Mouse (Mus musculus) C2C12 (cell line): ENCODE results near the gene Actr1b. TPM values are rescaled to one million over a fixed set of nuclear protein-coding genes. Genes with fewer than 3 reads are reported as not detected.

Experiments used
- H3K27me3 ChIP-seq: one replicate; pipeline ENCODE4 v1.6.1; 2011; ENCODE audit not compliant: control insufficient read depth, insufficient read depth, insufficient read length
- H3K36me3 ChIP-seq: one replicate; pipeline ENCODE4 v1.6.1; 2011; ENCODE audit not compliant: control insufficient read depth, insufficient read depth
- H3K4me3 ChIP-seq: one replicate; pipeline ENCODE4 v1.5.1; 2011; ENCODE audit warnings: mild to moderate bottlenecking, control low read depth; ENCODE audit not compliant: poor library complexity, insufficient read depth, severe bottlenecking
- H3K79me2 ChIP-seq: one replicate; pipeline ENCODE4 v1.6.1; 2011; ENCODE audit not compliant: control insufficient read depth, insufficient read depth
- H3K79me3 ChIP-seq: one replicate; pipeline ENCODE4 v1.6.1; 2011; ENCODE audit warnings: low read depth, control low read depth
- H3ac ChIP-seq: one replicate; pipeline ENCODE3; 2011; ENCODE audit warnings: low read depth; ENCODE audit not compliant: control insufficient read depth, insufficient read length
- CEBPB ChIP-seq: IDR thresholded peaks from one replicate; pipeline ENCODE4 v1.6.1; 2011; ENCODE audit warnings: low read depth, mild to moderate bottlenecking, control low read depth, moderate library complexity
- CTCF ChIP-seq: IDR thresholded peaks from one replicate; pipeline ENCODE4 v1.5.1; 2011; ENCODE audit not compliant: control insufficient read depth, insufficient read depth, insufficient read length
- FOSL1 ChIP-seq: IDR thresholded peaks from one replicate; pipeline ENCODE4 v1.8.0; 2011; ENCODE audit warnings: mild to moderate bottlenecking, low read length; ENCODE audit not compliant: poor library complexity, insufficient read depth, severe bottlenecking
- MAX ChIP-seq: IDR thresholded peaks from one replicate; pipeline ENCODE4 v1.6.1; 2011; ENCODE audit warnings: mild to moderate bottlenecking, control low read depth
- MYOD1 ChIP-seq: IDR thresholded peaks from one replicate; pipeline ENCODE4 v1.6.1; 2011; ENCODE audit warnings: low read depth; ENCODE audit not compliant: control insufficient read depth, insufficient read length
- MYOG ChIP-seq: IDR thresholded peaks from one replicate; pipeline ENCODE4 v1.6.1; 2011; ENCODE audit not compliant: control insufficient read depth, insufficient read length; ENCODE audit errors: extremely low read depth
- USF1 ChIP-seq: IDR thresholded peaks from one replicate; pipeline ENCODE4 v1.6.1; 2011; ENCODE audit warnings: low read depth, mild to moderate bottlenecking, control low read depth, moderate library complexity
- polyA plus RNA-seq: library from polyadenylated mRNA; unstranded; fragments of >200 nt; fragmentation: generic; extraction: Trizol; gene quantifications from one replicate; pipeline ENCODE4 v1.2.1, GENCODE M21; 2012; ENCODE audit warnings: missing spikeins

Gene Actr1b
- polyA plus RNA-seq, 1 experiment = 106 TPM

GRCm38 (mm10) chr1:36753932-36754675 lies 39.9 kb upstream of the Actr1b start:
- no peaks in the 10 kb centered on the region for H3K79me2 ChIP-seq
- no peak for TF ChIP-seq FOSL1
- no peak for TF ChIP-seq MAX
- TF ChIP-seq CEBPB = no peak
- TF ChIP-seq MYOD1 = no peak
- no peak for TF ChIP-seq USF1
- no peak for TF ChIP-seq MYOG
- no peak for TF ChIP-seq CTCF
- no peak overlapping the region for H3ac ChIP-seq
- no peak overlapping the region for H3K4me3 ChIP-seq
- H3K79me3 ChIP-seq = no peaks in the 10 kb centered on the region
- no peaks in the 10 kb centered on the region for H3K36me3 ChIP-seq
- H3K27me3 ChIP-seq = peaks cover 10% of the 10 kb centered on the region

GRCm38 (mm10) chr1:36746452-36746851 lies 32.2 kb upstream of the Actr1b start:
- Histone ChIP-seq H3K36me3 (no peaks in the 10 kb centered on the region), H3K27me3 (no peaks in the 10 kb centered on the region), H3ac (no peak overlapping the region), H3K79me3 (no peaks in the 10 kb centered on the region), H3K79me2 (no peaks in the 10 kb centered on the region), H3K4me3 (no peak overlapping the region)
- no peak for TF ChIP-seq CTCF
- no peak for TF ChIP-seq USF1
- TF ChIP-seq FOSL1 = no peak
- no peak for TF ChIP-seq CEBPB
- TF ChIP-seq MYOD1 = no peak
- TF ChIP-seq MYOG = no peak
- TF ChIP-seq MAX = no peak

GRCm38 (mm10) chr1:36745661-36746060 lies 31.4 kb upstream of the Actr1b start:
- H3K27me3 ChIP-seq = peaks cover 3% of the 10 kb centered on the region
- TF ChIP-seq CEBPB (no peak), MYOD1 (no peak), MAX (no peak), CTCF (no peak), USF1 (no peak), FOSL1 (no peak), MYOG (no peak)
- no peaks in the 10 kb centered on the region for H3K79me3 ChIP-seq
- H3K4me3 ChIP-seq = no peak overlapping the region
- no peaks in the 10 kb centered on the region for H3K79me2 ChIP-seq
- no peaks in the 10 kb centered on the region for H3K36me3 ChIP-seq
- no peak overlapping the region for H3ac ChIP-seq

GRCm38 (mm10) chr1:36744268-36744944 lies 30.2 kb upstream of the Actr1b start:
- TF ChIP-seq USF1 = no peak
- TF ChIP-seq MYOG = no peak
- no peak for TF ChIP-seq CTCF
- TF ChIP-seq FOSL1 = no peak
- TF ChIP-seq MAX = no peak
- no peak for TF ChIP-seq MYOD1
- no peak for TF ChIP-seq CEBPB
- Histone ChIP-seq H3K79me3 (no peaks in the 10 kb centered on the region), H3K79me2 (no peaks in the 10 kb centered on the region), H3ac (no peak overlapping the region), H3K27me3 (peaks cover 5% of the 10 kb centered on the region), H3K4me3 (no peak overlapping the region), H3K36me3 (no peaks in the 10 kb centered on the region)

- TF ChIP-seq MYOG (no peak), USF1 (no peak), CEBPB (no peak), FOSL1 (no peak), MYOD1 (no peak), CTCF (no peak), MAX (no peak)
- no peaks in the 10 kb centered on the region for H3K36me3 ChIP-seq
- no peaks in the 10 kb centered on the region for H3K79me3 ChIP-seq
- no peaks in the 10 kb centered on the region for H3K79me2 ChIP-seq
- H3K27me3 ChIP-seq = peaks cover 5% of the 10 kb centered on the region
- no peak overlapping the region for H3ac ChIP-seq
- H3K4me3 ChIP-seq = no peak overlapping the region
Observed at GRCm38 (mm10) chr1:36743046-36743445, 28.8 kb upstream of the Actr1b start.

GRCm38 (mm10) chr1:36739231-36739630 lies 25.0 kb upstream of the Actr1b start:
- H3K79me3 ChIP-seq = no peaks in the 10 kb centered on the region
- no peak overlapping the region for H3K4me3 ChIP-seq
- no peak overlapping the region for H3ac ChIP-seq
- no peaks in the 10 kb centered on the region for H3K36me3 ChIP-seq
- H3K79me2 ChIP-seq = no peaks in the 10 kb centered on the region
- TF ChIP-seq MYOG = no peak
- TF ChIP-seq FOSL1 = no peak
- no peak for TF ChIP-seq MYOD1
- TF ChIP-seq CTCF = no peak
- TF ChIP-seq CEBPB = no peak
- TF ChIP-seq MAX = no peak
- no peak for TF ChIP-seq USF1
- peaks cover 5% of the 10 kb centered on the region for H3K27me3 ChIP-seq
